8 mouse cellular contexts compared by ENCODE assay signal in genomic region chr11:119546496-119547182, GRCm38 (mm10). TPM values are rescaled to one million over a fixed set of nuclear protein-coding genes. Genes with fewer than 3 reads are reported as not detected.
DNase-seq lines count a peak whose midpoint lies in the region; ATAC-seq lines count a peak whose summit lies in the region.

No protein-coding gene starts in this region.

- H3K9me3 ChIP-seq in heart, embryonic 15.5 days (replicated peaks) = no peaks in the 10 kb centered on the region
- no peaks in the 10 kb centered on the region for H3K9me3 ChIP-seq in liver, embryonic 16.5 days (replicated peaks; ENCODE audit: control insufficient read depth, low read length)

- DNase-seq in CD4-positive, CD25-positive, alpha-beta regulatory T cell, adult 2 months (ENCODE audit: low read depth, low spot score) = peak; percentile 12
- DNase-seq in B cell, adult 2 months = peak; percentile 18 to 29
- peak; percentile 24 for DNase-seq in embryo, embryonic 9.5 days (ENCODE audit: extremely low spot score)
- DNase-seq in thymus, postnatal 25 days = no peak
- DNase-seq in ovary, postnatal 14 days (ENCODE audit: low spot score) = no peak

- no peak for ATAC-seq in CD4-positive, CD25-positive, alpha-beta regulatory T cell, adult 4 months
- ATAC-seq in heart, embryonic 15.5 days (replicated peaks; ENCODE audit: insufficient number of reproducible peaks, insufficient read depth, low FRiP score, low read depth) = no peak
- ATAC-seq in liver, embryonic 16.5 days (ENCODE audit: low read depth) = no peak

- H3K4me1 ChIP-seq in heart, embryonic 15.5 days (replicated peaks) = peaks cover 43% of the 10 kb centered on the region
- H3K4me1 ChIP-seq in liver, embryonic 16.5 days (ENCODE audit: control insufficient read depth, low read depth, low read length) = peaks cover 8% of the 10 kb centered on the region

- H3K4me3 ChIP-seq in heart, embryonic 15.5 days = peak overlapping the region; percentile 60
- peak overlapping the region; percentile 48 for H3K4me3 ChIP-seq in liver, embryonic 16.5 days (ENCODE audit: low read depth, low read length)

- peak overlapping the region; percentile 97 for H3K4me2 ChIP-seq in heart, embryonic 15.5 days
- H3K4me2 ChIP-seq in liver, embryonic 16.5 days (ENCODE audit: low read depth, low read length) = peak overlapping the region; percentile 57

- no peak overlapping the region for H3K27ac ChIP-seq in heart, embryonic 15.5 days
- H3K27ac ChIP-seq in liver, embryonic 16.5 days (ENCODE audit: low read length) = no peak overlapping the region

- H3K9ac ChIP-seq in heart, embryonic 15.5 days = peak overlapping the region; percentile 31
- no peak overlapping the region for H3K9ac ChIP-seq in liver, embryonic 16.5 days (ENCODE audit: low read depth, low read length)

- H3K27me3 ChIP-seq in heart, embryonic 15.5 days = peaks cover 100% of the 10 kb centered on the region
- peaks cover 69% of the 10 kb centered on the region for H3K27me3 ChIP-seq in liver, embryonic 16.5 days (ENCODE audit: control insufficient read depth, insufficient read depth, low read depth, low read length)

- H3K36me3 ChIP-seq in heart, embryonic 15.5 days = no peaks in the 10 kb centered on the region
- no peaks in the 10 kb centered on the region for H3K36me3 ChIP-seq in liver, embryonic 16.5 days (ENCODE audit: control insufficient read depth, insufficient read depth)

- 2% methylated on average over 46 of the region's 46 CpGs for WGBS in heart, embryonic 15.5 days
- WGBS in liver, embryonic 16.5 days (ENCODE audit: insufficient replicate concordance) = 2% methylated on average over 46 of the region's 46 CpGs

RNA-seq across cellular contexts. Expression of gene Nptx1, which starts 0.9 kb away (rescaled TPM):
- not detected for polyA plus RNA-seq in CD4-positive, CD25-positive, alpha-beta regulatory T cell, adult 4 months (2017; shearing (Covaris generic))
- 0.79 and 1.1 TPM in 2 replicates for polyA plus RNA-seq in heart, embryonic 15.5 days (2015; fragmentation: Nextera tagmentation; extraction: Ambion mirVana)
- polyA plus RNA-seq in liver, embryonic 16.5 days (2015; fragmentation: Nextera tagmentation; extraction: Ambion mirVana) = 0.02 TPM in 2 replicates

RNA-seq across cellular contexts. Expression of gene Endov, which starts 55.5 kb away (rescaled TPM):
- 10 to 100 TPM; 11.2 to 21.9 TPM for polyA plus RNA-seq in CD4-positive, CD25-positive, alpha-beta regulatory T cell, adult 4 months (2017; shearing (Covaris generic))
- polyA plus RNA-seq in heart, embryonic 15.5 days (2015; fragmentation: Nextera tagmentation; extraction: Ambion mirVana) = 9.6 and 12.4 TPM in 2 replicates
- 4.5 and 4.6 TPM in 2 replicates for polyA plus RNA-seq in liver, embryonic 16.5 days (2015; fragmentation: Nextera tagmentation; extraction: Ambion mirVana)

RNA-seq across cellular contexts. Expression of gene Rptor, which starts 56.1 kb away (rescaled TPM):
- 10 to 100 TPM in 1 of 2 experiments, 1 to 10 TPM in 1; 8.7 to 12.2 TPM for polyA plus RNA-seq in CD4-positive, CD25-positive, alpha-beta regulatory T cell, adult 4 months (2017; shearing (Covaris generic))
- polyA plus RNA-seq in heart, embryonic 15.5 days (2015; fragmentation: Nextera tagmentation; extraction: Ambion mirVana) = 6.4 and 10.2 TPM in 2 replicates
- 3.6 and 3.9 TPM in 2 replicates for polyA plus RNA-seq in liver, embryonic 16.5 days (2015; fragmentation: Nextera tagmentation; extraction: Ambion mirVana)

Comparison
In these comparisons a context has a peak if more than half of its experiments do, and no peak if none do; other contexts are left out.
1. DNase-seq: peak in CD4-positive, CD25-positive, alpha-beta regulatory T cell, adult 2 months (single experiment), B cell, adult 2 months (2 of 2) and embryo, embryonic 9.5 days (single experiment); none in thymus, postnatal 25 days (single experiment) and ovary, postnatal 14 days (single experiment).